Mouse (Mus musculus) macrophage (primary cell): ENCODE measurements around the gene Opn1sw. TPM values are rescaled to one million over a fixed set of nuclear protein-coding genes. Genes with fewer than 3 reads are reported as not detected.

ENCODE experiments used
- H3K27ac ChIP-seq: fragments of 350-480 bp; formaldehyde crosslinking; 2 replicates; pipeline ENCODE4 v1.9.0; 2021
- H3K36me3 ChIP-seq: fragments of 350-480 bp; formaldehyde crosslinking; 2 replicates; pipeline ENCODE4 v1.9.0; 2021; ENCODE audit errors: inconsistent target
- H3K4me3 ChIP-seq: fragments of 350-480 bp; formaldehyde crosslinking; 2 replicates; pipeline ENCODE4 v1.9.0; 2021; ENCODE audit errors: inconsistent target
- H3K79me2 ChIP-seq: fragments of 350-480 bp; formaldehyde crosslinking; 2 replicates; pipeline ENCODE4 v1.9.0; 2021; ENCODE audit errors: inconsistent target
- WGBS: methylation state at CpG from one replicate; pipeline ENCODE4 v1.1.7; 2026; ENCODE audit warnings: inconsistent platforms; ENCODE audit not compliant: missing documents; 5-methylcytosine and 5-hydroxymethylcytosine counted together
- polyA plus RNA-seq: library from polyadenylated mRNA; stranded (reverse); fragments of 250-400 nt; gene quantifications from 3 replicates; pipeline ENCODE4 v1.2.4, GENCODE M21; 2018; ENCODE audit warnings: inconsistent platforms
- total RNA-seq, 78 experiments: library from RNA; depleted of rRNA; stranded (reverse); fragments of 250-400 nt; gene quantifications; 1 replicate in 9 of 78; 2 replicates in 24 of 78; 3 replicates in 43 of 78; 4 replicates in 2 of 78; pipeline ENCODE4 v1.2.4; 2018; ENCODE audit warnings: inconsistent platforms in 56 of 78

The Opn1sw gene
- not detected for total RNA-seq (2018; cell fraction: chromatin; rRNA removed)
- total RNA-seq (2018; cell fraction: cytosol; rRNA removed) = not detected
- not detected for total RNA-seq (2018; cell fraction: nucleus; rRNA removed)
- polyA plus RNA-seq = not detected in 3 replicates

DNA sequence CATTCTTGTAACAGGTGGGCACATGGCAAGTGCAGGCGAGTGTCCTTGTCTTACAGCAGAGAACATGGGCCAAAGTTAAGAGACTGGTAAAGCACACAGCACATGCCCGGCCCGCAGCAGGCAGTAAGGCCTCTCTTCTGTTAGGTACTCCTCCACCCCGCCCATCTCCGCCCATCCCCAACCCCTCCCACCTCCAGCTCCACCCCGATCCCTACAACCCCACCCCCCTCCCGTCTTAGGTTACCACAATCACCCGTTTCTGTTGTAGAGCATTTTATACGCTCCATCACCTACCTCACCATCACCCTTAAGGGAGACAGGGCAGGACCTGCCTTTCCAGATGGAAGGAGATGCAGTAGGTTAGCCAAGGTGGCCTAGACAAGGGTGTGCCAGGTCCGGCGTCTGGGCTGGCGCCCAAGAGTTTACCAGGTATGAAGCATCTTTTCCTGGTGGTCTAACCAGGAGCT lies at the start of gene Opn1sw:
Gene Opn1sw (minus strand): TSS at position 417 of the 467 bp plus-strand sequence.
- Histone ChIP-seq H3K4me3 (no peak within 1 kb of the TSS), H3K27ac (no peak within 1 kb of the TSS), H3K79me2 (no peaks in the 10 kb centered on the region), H3K36me3 (no peaks in the 10 kb centered on the region)
- WGBS = 21% methylated on average over 10 of the region's 12 CpGs

DNA sequence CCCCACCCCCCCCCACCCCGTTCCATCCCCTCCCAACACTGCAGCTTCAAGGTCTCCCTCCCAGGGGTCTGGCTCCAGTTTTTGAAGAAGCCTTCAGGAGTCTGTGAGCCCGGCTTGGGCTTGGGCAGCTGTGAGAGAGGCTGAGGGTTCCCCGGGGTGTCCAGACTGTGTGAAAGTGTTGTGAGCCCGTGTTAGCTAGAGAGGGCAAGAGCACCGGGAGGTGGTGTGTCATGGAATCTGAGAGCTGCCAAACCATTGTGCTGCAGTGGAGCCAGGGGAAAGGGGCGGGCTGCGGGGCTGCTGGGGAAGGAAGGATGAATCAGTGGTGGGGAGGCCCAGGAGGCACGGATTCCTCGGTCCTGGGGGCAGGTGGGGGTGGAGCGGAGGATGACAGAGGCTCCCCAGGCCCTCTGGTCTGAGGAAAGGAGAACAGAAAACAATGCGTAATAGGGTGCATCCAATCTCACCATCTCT lies 48.2 kb upstream of the Opn1sw start:
- Histone ChIP-seq H3K27ac (no peak overlapping the region), H3K36me3 (no peaks in the 10 kb centered on the region), H3K4me3 (no peak overlapping the region), H3K79me2 (no peaks in the 10 kb centered on the region)
- WGBS = 21% methylated on average over 10 of the region's 11 CpGs

DNA sequence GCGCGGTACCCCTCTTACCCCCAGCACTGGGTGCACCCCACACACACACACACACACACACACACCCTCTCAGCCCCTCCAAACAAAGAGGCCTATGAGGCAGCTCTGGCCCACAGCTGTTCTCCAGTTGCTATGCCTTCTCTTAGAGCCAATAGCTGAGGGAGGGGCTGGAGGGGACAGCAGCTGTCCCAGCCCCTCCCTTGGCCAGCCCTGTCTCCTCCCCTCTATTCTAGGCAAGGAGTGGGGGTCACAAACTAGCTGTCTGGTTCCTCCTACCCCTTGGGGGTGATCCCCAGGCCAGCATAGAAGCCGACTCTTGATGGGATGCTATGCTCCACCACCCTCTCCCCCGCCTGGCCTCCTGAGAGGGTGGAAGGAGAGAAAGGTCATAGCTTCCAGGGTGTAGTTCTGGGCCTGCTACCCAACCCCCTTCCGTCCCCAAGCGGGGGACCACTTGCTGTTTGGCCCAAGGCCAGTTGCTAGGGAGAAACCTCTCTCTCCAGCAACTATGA lies 47.7 kb upstream of the Opn1sw start:
- Histone ChIP-seq H3K27ac (no peak overlapping the region), H3K36me3 (no peaks in the 10 kb centered on the region), H3K79me2 (no peaks in the 10 kb centered on the region), H3K4me3 (no peak overlapping the region)
- WGBS = 64% methylated on average over 4 of the region's 6 CpGs

DNA sequence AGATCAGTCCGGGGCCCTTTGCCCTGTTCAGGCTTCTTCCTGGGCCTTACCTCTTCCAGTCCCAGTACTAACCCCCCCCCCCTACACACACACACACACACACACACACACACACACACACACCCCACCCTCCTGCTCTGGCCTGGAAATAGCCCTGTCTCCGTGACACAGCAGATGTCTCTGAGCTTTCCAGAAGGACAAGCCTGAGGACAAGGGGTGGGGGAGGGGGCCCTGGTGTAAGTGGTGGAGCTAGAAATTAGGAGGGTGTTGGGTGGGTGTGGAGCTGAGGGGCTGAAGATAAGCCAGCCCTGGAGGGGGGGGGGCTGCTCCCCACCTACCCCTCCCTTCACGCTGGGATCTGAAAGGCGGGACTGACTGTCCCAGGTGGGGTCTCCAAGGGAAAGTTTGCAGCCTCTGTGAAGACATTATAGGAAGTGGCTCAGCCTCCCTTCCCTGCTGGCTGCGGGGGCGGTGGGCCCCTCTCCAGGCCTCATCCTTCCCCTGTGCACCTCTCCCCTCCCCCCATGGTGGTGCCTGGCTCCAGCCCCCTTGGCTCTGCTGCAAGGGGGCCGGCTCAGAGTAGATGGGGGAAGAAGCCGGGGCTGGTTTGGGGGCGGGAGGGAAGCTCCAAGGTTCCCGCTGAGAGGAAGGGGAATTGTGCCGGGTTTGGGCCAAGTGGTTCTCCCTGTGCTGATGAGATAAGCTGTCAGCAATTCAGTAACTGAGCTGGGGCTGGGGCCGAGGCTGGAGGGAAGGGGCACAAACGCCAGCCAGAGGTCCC lies 46.8 kb upstream of the Opn1sw start:
- H3K4me3 ChIP-seq = no peak overlapping the region
- H3K79me2 ChIP-seq = no peaks in the 10 kb centered on the region
- 13% methylated on average over 12 of the region's 13 CpGs for WGBS
- no peaks in the 10 kb centered on the region for H3K36me3 ChIP-seq
- no peak overlapping the region for H3K27ac ChIP-seq

DNA sequence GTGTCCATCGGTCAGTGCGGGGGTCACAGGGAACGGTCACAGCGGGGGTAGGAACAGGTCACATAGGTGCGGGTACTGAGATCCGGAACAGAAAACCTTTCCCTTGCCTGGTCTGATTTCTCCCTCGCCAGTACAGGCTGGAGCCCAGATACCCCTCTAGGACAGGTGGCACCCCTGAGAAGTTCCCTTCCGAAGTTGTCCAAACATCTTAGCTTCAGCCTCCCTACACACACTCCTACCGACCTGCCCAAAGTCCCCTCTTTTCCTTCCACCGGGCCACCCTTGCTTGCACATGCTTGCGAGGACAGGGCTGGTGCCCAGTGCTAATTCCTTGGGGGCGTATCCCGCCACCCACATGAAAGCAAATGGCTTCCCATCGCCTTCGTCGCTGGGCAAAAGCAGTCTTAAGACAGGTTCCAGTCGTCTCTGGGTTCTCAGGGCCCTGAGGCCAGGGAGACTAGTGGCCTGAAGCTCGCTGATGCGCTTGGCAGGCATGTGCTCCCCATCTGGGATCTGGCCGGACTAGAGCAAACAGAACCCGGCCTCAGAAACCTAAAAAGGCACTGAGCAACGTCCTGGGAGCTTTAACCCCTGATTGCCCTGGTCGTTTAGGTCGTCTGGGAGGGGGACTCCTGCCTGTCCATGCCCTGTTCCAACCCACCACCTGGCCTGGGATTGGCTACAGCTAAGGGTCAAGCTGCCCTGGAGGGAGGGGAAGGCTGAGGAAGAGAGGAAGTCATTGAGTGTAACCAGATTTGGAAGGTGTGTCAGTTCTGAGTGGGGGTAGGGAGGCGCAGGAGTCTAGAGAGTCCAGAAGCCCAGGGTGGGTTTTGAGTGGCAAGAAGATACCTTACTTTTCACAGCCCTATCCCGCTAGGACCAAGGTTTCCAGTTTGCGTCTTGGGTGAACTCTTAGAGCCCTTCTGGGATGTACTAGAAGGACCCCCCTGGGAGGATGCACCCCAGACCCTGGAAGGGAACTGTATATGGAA lies 45.8 kb upstream of the Opn1sw start:
- no peak overlapping the region for H3K27ac ChIP-seq
- H3K36me3 ChIP-seq = no peaks in the 10 kb centered on the region
- no peak overlapping the region for H3K4me3 ChIP-seq
- 10% methylated on average over 27 of the region's 27 CpGs for WGBS
- H3K79me2 ChIP-seq = no peaks in the 10 kb centered on the region

DNA sequence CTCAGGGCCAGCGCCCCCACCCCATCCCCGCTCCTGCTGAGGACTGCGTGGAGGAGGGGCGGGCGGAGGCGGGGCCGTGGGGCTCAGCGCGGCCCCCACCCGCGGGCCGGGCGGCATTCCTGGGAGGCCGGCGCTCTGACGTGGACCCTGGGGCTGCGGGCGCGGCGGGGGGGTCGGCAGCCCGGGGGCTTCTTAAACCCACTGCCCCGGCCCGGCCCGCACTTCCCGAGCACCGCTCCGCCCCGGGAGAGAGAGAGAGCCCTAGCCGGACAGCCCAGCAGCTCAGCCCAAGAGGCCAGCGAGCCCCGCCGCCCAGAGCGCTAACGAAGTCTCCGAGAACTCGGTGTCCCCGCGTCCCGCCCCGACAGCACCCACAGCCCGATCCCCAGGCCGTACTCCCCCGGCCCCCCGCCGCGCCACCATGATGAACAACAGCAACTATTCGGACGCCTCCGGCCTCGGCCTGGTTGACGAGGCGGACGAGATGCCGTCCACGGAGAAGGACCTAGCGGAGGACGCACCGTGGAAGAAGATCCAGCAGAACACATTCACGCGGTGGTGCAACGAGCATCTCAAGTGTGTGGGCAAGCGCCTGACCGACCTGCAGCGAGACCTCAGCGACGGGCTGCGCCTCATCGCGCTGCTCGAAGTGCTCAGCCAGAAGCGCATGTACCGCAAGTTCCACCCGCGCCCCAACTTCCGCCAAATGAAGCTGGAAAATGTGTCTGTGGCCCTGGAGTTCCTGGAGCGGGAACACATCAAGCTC lies 45.0 kb upstream of the Opn1sw start, which contains the start of gene Flnc:
Gene Flnc (plus strand): TSS at position 219 of the 766 bp plus-strand sequence.
- Histone ChIP-seq H3K79me2 (no peaks in the 10 kb centered on the region), H3K36me3 (no peaks in the 10 kb centered on the region), H3K27ac (no peak within 1 kb of the TSS), H3K4me3 (no peak within 1 kb of the TSS)
- 4% methylated on average over 77 of the region's 77 CpGs for WGBS

DNA sequence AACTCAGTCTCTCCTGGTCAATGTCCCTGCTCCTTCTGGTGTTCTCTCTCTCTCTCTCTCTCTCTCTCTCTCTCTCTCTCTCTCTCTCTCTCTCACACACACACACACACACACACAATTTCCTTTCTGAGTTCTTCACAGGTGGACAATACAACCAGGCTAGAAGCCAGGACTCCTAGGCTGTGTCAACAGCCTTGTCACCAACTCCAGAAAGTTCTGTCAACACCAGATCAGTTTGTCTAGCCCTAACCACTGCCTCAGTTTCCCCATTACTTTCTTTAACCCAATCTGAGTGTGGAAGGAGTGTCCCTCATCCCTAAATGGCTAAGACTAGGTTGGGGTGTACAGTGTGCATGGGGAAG lies 44.4 kb upstream of the Opn1sw start:
- Histone ChIP-seq H3K36me3 (no peaks in the 10 kb centered on the region), H3K27ac (no peak overlapping the region), H3K4me3 (no peak overlapping the region), H3K79me2 (no peaks in the 10 kb centered on the region)

DNA sequence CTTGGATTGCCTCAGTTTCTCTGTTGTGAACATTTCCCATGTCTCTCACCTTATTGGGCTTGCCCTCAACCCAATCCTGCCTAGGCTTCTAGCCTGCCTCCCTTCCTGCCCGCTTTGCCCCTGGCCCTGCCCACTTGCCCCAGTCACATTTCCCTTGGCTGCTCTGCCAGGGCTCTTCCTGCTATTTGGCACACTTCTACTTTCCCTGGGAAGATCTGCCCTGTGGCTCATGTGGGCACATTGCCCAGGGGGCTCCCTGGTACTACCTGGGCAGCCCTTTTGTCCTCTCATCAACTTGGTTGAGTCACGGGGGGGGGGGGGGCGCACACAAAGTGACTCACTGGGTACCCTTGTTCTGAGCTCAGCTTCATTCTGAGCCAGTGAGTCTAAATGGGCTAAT lies 43.9 kb upstream of the Opn1sw start:
- Histone ChIP-seq H3K79me2 (no peaks in the 10 kb centered on the region), H3K4me3 (no peak overlapping the region), H3K36me3 (no peaks in the 10 kb centered on the region), H3K27ac (no peak overlapping the region)
- 53% methylated on average over 3 of the region's 3 CpGs for WGBS

DNA sequence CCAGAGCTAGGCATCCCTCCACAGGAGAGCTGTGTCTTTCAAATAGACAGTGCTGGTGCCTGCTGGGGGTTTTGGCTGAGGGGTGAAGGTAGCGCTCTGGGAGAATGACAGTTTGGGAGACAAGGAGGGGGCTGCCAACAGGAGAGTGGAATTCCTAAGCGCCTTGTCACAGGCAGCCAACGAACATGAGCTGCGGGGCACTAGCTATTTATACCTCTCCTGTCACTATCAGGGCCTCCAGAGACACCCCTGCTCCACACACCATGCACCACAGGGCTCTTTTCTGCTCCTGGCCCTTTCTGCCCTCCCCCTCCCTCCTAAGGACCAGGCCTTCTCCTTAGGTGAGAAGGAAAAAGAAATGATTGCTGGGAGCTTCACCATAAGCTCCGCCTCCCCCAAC lies 43.2 kb upstream of the Opn1sw start:
- no peak overlapping the region for H3K4me3 ChIP-seq
- H3K79me2 ChIP-seq = no peaks in the 10 kb centered on the region
- H3K27ac ChIP-seq = no peak overlapping the region
- H3K36me3 ChIP-seq = no peaks in the 10 kb centered on the region
- WGBS = 81% methylated on average over 5 of the region's 5 CpGs

DNA sequence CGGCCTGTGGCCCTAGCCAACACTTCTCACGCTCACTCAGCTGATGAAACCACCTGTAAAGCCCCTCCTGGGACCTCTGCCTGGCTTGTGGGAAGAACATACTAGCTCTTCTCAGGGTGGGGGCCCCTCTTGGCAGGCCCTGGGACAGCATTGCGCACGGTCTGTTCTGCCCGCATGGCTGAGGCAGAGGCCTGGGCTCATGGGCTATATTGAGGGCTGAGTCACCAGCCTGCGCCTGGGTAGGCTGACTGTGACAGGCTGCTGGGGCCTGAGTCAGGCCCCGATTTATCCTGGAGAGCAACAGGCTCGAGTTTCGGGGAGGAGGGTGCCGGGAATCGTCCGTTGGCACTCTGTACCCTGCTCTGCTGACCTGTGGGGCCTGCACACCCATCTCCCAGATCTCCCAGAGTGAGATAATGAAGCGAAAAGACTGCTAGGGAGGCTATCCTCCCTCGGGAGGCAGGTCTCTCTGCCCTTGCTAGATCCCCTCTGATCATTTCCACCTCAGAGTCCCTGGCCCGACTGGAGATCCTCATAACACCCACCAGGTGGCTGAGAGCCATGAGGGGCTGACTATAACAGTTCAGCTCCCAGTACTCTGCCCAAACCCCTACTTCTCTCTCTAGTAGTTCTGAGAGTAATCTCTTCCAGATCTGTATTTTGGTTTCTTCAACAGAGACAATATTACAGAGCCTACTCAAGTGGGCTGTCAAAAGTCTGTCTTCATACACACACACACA lies 42.6 kb upstream of the Opn1sw start:
- WGBS = 80% methylated on average over 15 of the region's 15 CpGs
- no peaks in the 10 kb centered on the region for H3K79me2 ChIP-seq
- H3K27ac ChIP-seq = no peak overlapping the region
- no peak overlapping the region for H3K4me3 ChIP-seq
- no peaks in the 10 kb centered on the region for H3K36me3 ChIP-seq

DNA sequence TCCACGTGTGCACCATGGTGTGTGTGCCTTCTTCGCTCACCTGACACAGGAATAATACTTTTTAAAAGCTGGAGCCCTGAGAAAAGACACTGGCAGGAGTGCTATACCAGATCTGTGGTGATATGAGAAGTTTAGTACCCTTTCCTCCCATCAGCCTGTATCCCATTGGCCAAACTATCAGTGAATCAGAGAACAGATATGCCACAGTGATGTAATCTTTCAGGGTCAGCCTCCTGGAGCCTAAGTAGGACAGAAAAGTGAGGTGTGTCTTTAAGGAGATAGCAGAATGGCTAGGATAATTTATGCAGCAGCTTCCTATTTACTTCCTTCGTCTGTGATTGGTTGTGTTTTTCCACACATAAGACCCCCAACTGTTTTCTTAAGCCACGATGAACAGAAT lies 39.9 kb upstream of the Opn1sw start:
- 68% methylated on average over 4 of the region's 4 CpGs for WGBS
- no peak overlapping the region for H3K27ac ChIP-seq
- no peaks in the 10 kb centered on the region for H3K36me3 ChIP-seq
- H3K4me3 ChIP-seq = no peak overlapping the region
- no peaks in the 10 kb centered on the region for H3K79me2 ChIP-seq

DNA sequence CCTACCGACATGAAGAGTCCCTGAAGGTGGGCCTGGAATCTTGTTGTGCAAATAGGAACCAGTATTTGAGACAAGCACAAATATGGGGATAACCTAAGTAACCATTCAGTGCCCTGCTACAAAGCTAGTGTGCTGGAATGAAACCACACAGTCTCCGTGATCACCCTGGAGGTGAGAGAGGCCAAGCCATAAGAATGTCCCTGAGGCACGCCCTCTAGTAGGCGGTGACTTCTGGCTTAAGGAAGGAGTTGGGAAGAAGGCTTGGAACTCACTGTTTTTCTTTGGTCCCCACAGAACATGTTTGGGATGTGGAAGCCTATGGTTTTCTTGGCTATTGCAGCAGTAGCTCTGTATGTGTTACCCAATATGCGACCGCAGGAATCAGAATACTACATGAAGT lies 38.1 kb upstream of the Opn1sw start:
- WGBS = 93% methylated on average over 6 of the region's 6 CpGs
- Histone ChIP-seq H3K4me3 (no peak overlapping the region), H3K27ac (no peak overlapping the region), H3K79me2 (no peaks in the 10 kb centered on the region), H3K36me3 (no peaks in the 10 kb centered on the region)

DNA sequence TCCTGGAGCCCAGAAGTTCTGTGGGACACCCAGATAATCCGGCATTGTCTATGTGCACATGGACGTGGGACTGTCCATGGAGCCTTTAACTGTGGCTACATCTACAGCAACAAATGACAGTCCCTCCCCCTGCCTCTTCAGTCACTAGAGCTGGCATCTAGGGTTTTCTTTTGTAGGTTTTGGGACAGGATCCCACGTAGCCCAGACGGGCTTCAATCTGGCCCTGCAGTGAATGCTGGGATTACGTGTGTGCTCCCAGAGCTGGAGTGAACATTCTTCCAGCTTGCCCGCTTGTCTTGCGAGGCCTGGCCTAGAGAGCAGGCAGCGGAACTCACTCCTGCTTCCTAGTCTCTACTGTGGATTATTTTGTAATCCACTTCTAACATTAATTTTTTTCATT lies 36.9 kb upstream of the Opn1sw start:
- no peaks in the 10 kb centered on the region for H3K36me3 ChIP-seq
- 86% methylated on average over 8 of the region's 8 CpGs for WGBS
- H3K27ac ChIP-seq = no peak overlapping the region
- H3K79me2 ChIP-seq = no peaks in the 10 kb centered on the region
- H3K4me3 ChIP-seq = no peak overlapping the region
